9 mouse cellular contexts compared by ENCODE assay signal in genomic region chr10:81328386-81328785, GRCm38 (mm10). TPM values are rescaled to one million over a fixed set of nuclear protein-coding genes. Genes with fewer than 3 reads are reported as not detected.
DNase-seq lines count a peak whose midpoint lies in the region; ATAC-seq lines count a peak whose summit lies in the region.
"Had no signal": no experiment of that assay in that cellular context is flagged by ENCODE, and none has a peak within 500 bp of the region (broad histone marks: within the 10 kb centered on the region; RNA-seq: fewer than 3 reads in every experiment).

TSS of gene Tbxa2r (plus strand) at chr10:81328731.

- H3K4me3 ChIP-seq in heart, embryonic 14.5 days (ENCODE audit: control insufficient read depth in 1 of 2, insufficient read depth in 1 of 2, low read depth in 1 of 2, low read length in 2 of 2): peak within 1 kb of the TSS; percentile 4 to 7; a peak in 3 of 4 replicates
- peak within 1 kb of the TSS; percentile 26 for H3K4me3 ChIP-seq in kidney, embryonic 16.5 days (ENCODE audit: low read length)
- H3K4me3 ChIP-seq: myocyte had no signal

- H3K9me3 ChIP-seq in heart, embryonic 14.5 days (ENCODE audit: control insufficient read depth, low read length): no peaks in the 10 kb centered on the region
- no peaks in the 10 kb centered on the region for H3K9me3 ChIP-seq in kidney, embryonic 16.5 days (ENCODE audit: low read length)

- peak within 1 kb of the TSS; percentile 58 for H3K9ac ChIP-seq in heart, embryonic 14.5 days (ENCODE audit: low read length)
- peak within 1 kb of the TSS; percentile 31 for H3K9ac ChIP-seq in kidney, embryonic 16.5 days (replicated peaks; ENCODE audit: low read length)

- H3K27me3 ChIP-seq in heart, embryonic 14.5 days (ENCODE audit: control insufficient read depth, insufficient read depth, low read length): no peaks in the 10 kb centered on the region
- 0 out of 2 replicates have a peak, but pooled peaks cover 4% of the 10 kb centered on the region for H3K27me3 ChIP-seq in kidney, embryonic 16.5 days (ENCODE audit: insufficient read depth, low read length)

- WGBS in heart, embryonic 14.5 days: 1% methylated on average over 10 of the region's 10 CpGs
- WGBS in kidney, embryonic 16.5 days: 12% methylated on average over 10 of the region's 10 CpGs

- peaks cover 37 to 40% of the 10 kb centered on the region in 2 experiments for H3K4me1 ChIP-seq in heart, embryonic 14.5 days (ENCODE audit: control insufficient read depth in 2 of 2, insufficient read depth in 2 of 2, low read length in 2 of 2)
- H3K4me1 ChIP-seq in kidney, embryonic 16.5 days (ENCODE audit: insufficient read depth, low read length): peaks cover 29% of the 10 kb centered on the region

- peak within 1 kb of the TSS; percentile 93 to 96 for H3K27ac ChIP-seq in heart, embryonic 14.5 days (replicated peaks in 1 of 2; ENCODE audit: control insufficient read depth in 1 of 2, insufficient read depth in 1 of 2, low read depth in 2 of 2, low read length in 2 of 2)
- H3K27ac ChIP-seq in kidney, embryonic 16.5 days (ENCODE audit: low read length): peak within 1 kb of the TSS; percentile 89

- H3K36me3 ChIP-seq in heart, embryonic 14.5 days (ENCODE audit: control insufficient read depth, insufficient read depth, low read length): peaks cover 41% of the 10 kb centered on the region
- peaks cover 39% of the 10 kb centered on the region for H3K36me3 ChIP-seq in kidney, embryonic 16.5 days (ENCODE audit: insufficient read depth, low read length)

- ATAC-seq in CD4-positive, CD25-positive, alpha-beta regulatory T cell, adult 4 months: peak; percentile 67
- peak; percentile 32 for ATAC-seq in heart, embryonic 14.5 days (ENCODE audit: insufficient number of reproducible peaks, insufficient read depth, low FRiP score, low read depth)
- peak; percentile 39 for ATAC-seq in kidney, embryonic 16.5 days (ENCODE audit: low FRiP score, low TSS enrichment)

- DNase-seq in adrenal gland, postnatal 25 days: peak; percentile 85
- peak; percentile 74 for DNase-seq in lung, postnatal 14 days
- peak; percentile 81 for DNase-seq in thymus, postnatal 0 days (ENCODE audit: low spot score)
- no peak for DNase-seq in cerebellum, postnatal 36 days
- DNase-seq in MN1 (ENCODE audit: low spot score): no peak

- H3K4me2 ChIP-seq in heart, embryonic 14.5 days (ENCODE audit: low read length): peak within 1 kb of the TSS; percentile 52
- peak within 1 kb of the TSS; percentile 34 for H3K4me2 ChIP-seq in kidney, embryonic 16.5 days (replicated peaks; ENCODE audit: low read depth, low read length)

RNA-seq across cellular contexts. Expression of gene Tbxa2r, which starts in this region (rescaled TPM):
- 10 to 100 TPM; 19.3 to 22.0 TPM for polyA plus RNA-seq in CD4-positive, CD25-positive, alpha-beta regulatory T cell, adult 4 months (2017; shearing (Covaris generic))
- total RNA-seq in adrenal gland, postnatal 25 days (2021): 65.7 and 69.5 TPM in 2 replicates
- 9.5 and 11.3 TPM in 2 replicates for polyA plus RNA-seq in heart, embryonic 14.5 days (2014; fragmentation: Nextera tagmentation; extraction: Ambion mirVana)
- polyA plus RNA-seq in kidney, embryonic 16.5 days (2015; fragmentation: Nextera tagmentation; extraction: Ambion mirVana): 19.7 and 20.2 TPM in 2 replicates
- 97.5 and 103 TPM in 2 replicates for polyA plus RNA-seq in thymus, postnatal 0 days (2015; fragmentation: Nextera tagmentation; extraction: Ambion mirVana)

Comparison
In these comparisons a context has a peak if more than half of its experiments do, and no peak if none do; other contexts are left out.
1. DNase-seq: peak in adrenal gland, postnatal 25 days (single experiment), lung, postnatal 14 days (single experiment) and thymus, postnatal 0 days (single experiment); none in cerebellum, postnatal 36 days (0 of 2) and MN1 (single experiment).
2. Peak in every context shown above with its lines, with median percentiles within 50 percentile points of each other: ATAC-seq.